Mouse (Mus musculus) brain, embryonic 14.5 days (tissue): ENCODE data around the gene Gbf1. TPM values are rescaled to one million over a fixed set of nuclear protein-coding genes. Genes with fewer than 3 reads are reported as not detected.
A peak's percentile ranks its signal among the peaks of the same experiment; 100 is the strongest.

ENCODE experiments used
- DNase-seq: peaks from one replicate; pipeline ENCODE4 v3.0.0-alpha.2; 2011; ENCODE audit warnings: low read depth
- CTCF ChIP-seq: fragments of 200-500 bp; IDR thresholded peaks from 2 replicates; pipeline ENCODE4 v1.5.1; 2012; ENCODE audit warnings: inconsistent platforms, mild to moderate bottlenecking, moderate library complexity, borderline replicate concordance; ENCODE audit not compliant: insufficient read depth, insufficient read length; ENCODE audit errors: extremely low read depth
- POLR2A ChIP-seq: fragments of 200-500 bp; IDR thresholded peaks from 2 replicates; pipeline ENCODE4 v1.6.1; 2012; ENCODE audit warnings: mild to moderate bottlenecking, inconsistent platforms, borderline replicate concordance; ENCODE audit not compliant: poor library complexity, insufficient read depth, insufficient read length, severe bottlenecking; ENCODE audit errors: extremely low read depth
- polyA plus RNA-seq: library from polyadenylated mRNA; depleted of rRNA; stranded (reverse); fragments of >200 nt; gene quantifications from 2 replicates; pipeline ENCODE4 v1.2.3, GENCODE M21; 2012

Gbf1 gene
- polyA plus RNA-seq, 1 experiment, result 106 TPM

GRCm38 (mm10) chr19:46131283-46131682 lies 21.0 kb upstream of the Gbf1 start:
- no peak for TF ChIP-seq CTCF
- no peak for TF ChIP-seq POLR2A
- no peak for DNase-seq

GRCm38 (mm10) chr19:46131694-46132525 lies 20.4 kb upstream of the Gbf1 start, which contains the start of gene Elovl3:
Elovl3 (plus strand) TSS chr19:46131897.
- TF ChIP-seq CTCF (no peak), POLR2A (no peak)
- DNase-seq, result peak; percentile 24

GRCm38 (mm10) chr19:46132577-46132976 lies 19.7 kb upstream of the Gbf1 start:
- TF ChIP-seq POLR2A (no peak), CTCF (no peak)

GRCm38 (mm10) chr19:46135297-46135696 lies 17.0 kb upstream of the Gbf1 start:
- DNase-seq, result peak; percentile 94
- TF ChIP-seq POLR2A, result no peak
- TF ChIP-seq CTCF, result peak; percentile 99

More at GRCm38 (mm10) chr19:46132577-46132976, 19.7 kb upstream of the Gbf1 start:
- no peak for DNase-seq

- TF ChIP-seq CTCF (peak; percentile 53), POLR2A (no peak)
- peak; percentile 52 for DNase-seq
These were observed 16.3 kb upstream of the Gbf1 start for GRCm38 (mm10) chr19:46135789-46136638.

- DNase-seq, result peak; percentile 47
- TF ChIP-seq POLR2A (no peak), CTCF (peak; percentile 61)
These were observed 15.4 kb upstream of the Gbf1 start for GRCm38 (mm10) chr19:46136639-46137580.

- DNase-seq, result no peak
- no peak for TF ChIP-seq POLR2A
- TF ChIP-seq CTCF, result no peak
These were observed 12.0 kb upstream of the Gbf1 start for GRCm38 (mm10) chr19:46140324-46140723.

GRCm38 (mm10) chr19:46141091-46141490 lies 11.2 kb upstream of the Gbf1 start:
- peak; percentile 40 for DNase-seq
- TF ChIP-seq CTCF, result no peak
- no peak for TF ChIP-seq POLR2A

GRCm38 (mm10) chr19:46147511-46148371 lies 4.6 kb upstream of the Gbf1 start, which contains the start of gene Pitx3:
Pitx3 (minus strand) TSS chr19:46148326.
- TF ChIP-seq CTCF (no peak), POLR2A (no peak)
- DNase-seq, result peak; percentile 11

GRCm38 (mm10) chr19:46148372-46148760 lies 3.9 kb upstream of the Gbf1 start:
- TF ChIP-seq CTCF (no peak), POLR2A (no peak)
- DNase-seq, result peak; percentile 85

GRCm38 (mm10) chr19:46149091-46149490 lies 3.2 kb upstream of the Gbf1 start:
- DNase-seq, result no peak
- no peak for TF ChIP-seq CTCF
- TF ChIP-seq POLR2A, result no peak
